Mouse (Mus musculus): ENCODE results near the gene Eapp. TPM values are rescaled to one million over a fixed set of nuclear protein-coding genes. Genes with fewer than 3 reads are reported as not detected.
"Not testable (repeated sequence)": the region's sequence is repeated elsewhere in the genome, so short reads cannot be mapped to it uniquely, and the experiment has no call there.

The Eapp gene
- polyA plus RNA-seq, 1 experiment from 2014 or later = 78.5 TPM

GRCm38 (mm10) chr12:54709691-54710493, 14.2 kb upstream of the Eapp start:
- H3K27ac ChIP-seq (replicated peaks); H3K9ac ChIP-seq (replicated peaks); H3K36me3 ChIP-seq; H3K4me1 ChIP-seq; H3K27me3 ChIP-seq; H3K9me3 ChIP-seq: not testable (repeated sequence)
- ATAC-seq (ENCODE audit: low FRiP score, low read depth) = peak; percentile 79
- 1% methylated on average over 12 of the region's 44 CpGs for WGBS
- H3K4me2 ChIP-seq (replicated peaks) = peak overlapping the region; percentile 37; the same call in 1 of the 2 replicates
- 0 out of 2 replicates have a peak overlapping the region, but pooled peaks have one; percentile 22 for H3K4me3 ChIP-seq

DNA sequence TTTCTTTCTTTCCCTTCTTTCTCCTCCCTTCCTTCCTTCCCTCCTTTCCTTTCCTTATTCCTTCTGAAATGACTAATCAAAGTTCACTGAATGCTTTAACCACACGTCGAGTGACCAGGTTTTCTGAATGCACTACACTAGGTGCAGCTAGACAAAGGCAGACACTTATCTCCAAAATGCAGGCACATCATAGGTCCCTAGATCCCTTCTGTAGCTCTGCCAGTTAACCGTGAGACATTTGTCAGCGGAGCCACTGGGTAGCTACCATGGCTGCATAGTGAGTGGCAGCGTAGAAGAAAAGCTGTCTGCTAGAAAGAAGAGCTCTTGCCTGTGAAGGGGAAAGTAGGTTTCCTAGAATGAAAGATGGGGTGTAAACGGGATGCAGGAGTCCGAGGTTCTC, 3.7 kb upstream of the Eapp start:
- H3K4me3 ChIP-seq = no peak overlapping the region
- H3K4me1 ChIP-seq = peaks cover 4% of the 10 kb centered on the region
- no peak overlapping the region for H3K9ac ChIP-seq (replicated peaks)
- no peak overlapping the region for H3K27ac ChIP-seq (replicated peaks)
- WGBS = 83% methylated on average over 7 of the region's 7 CpGs
- H3K27me3 ChIP-seq = no peaks in the 10 kb centered on the region; the same call in 1 of the 2 replicates
- no peaks in the 10 kb centered on the region for H3K9me3 ChIP-seq
- H3K36me3 ChIP-seq = no peaks in the 10 kb centered on the region
- no peak for ATAC-seq (ENCODE audit: low FRiP score, low read depth)
- no peak overlapping the region for H3K4me2 ChIP-seq (replicated peaks)

DNA sequence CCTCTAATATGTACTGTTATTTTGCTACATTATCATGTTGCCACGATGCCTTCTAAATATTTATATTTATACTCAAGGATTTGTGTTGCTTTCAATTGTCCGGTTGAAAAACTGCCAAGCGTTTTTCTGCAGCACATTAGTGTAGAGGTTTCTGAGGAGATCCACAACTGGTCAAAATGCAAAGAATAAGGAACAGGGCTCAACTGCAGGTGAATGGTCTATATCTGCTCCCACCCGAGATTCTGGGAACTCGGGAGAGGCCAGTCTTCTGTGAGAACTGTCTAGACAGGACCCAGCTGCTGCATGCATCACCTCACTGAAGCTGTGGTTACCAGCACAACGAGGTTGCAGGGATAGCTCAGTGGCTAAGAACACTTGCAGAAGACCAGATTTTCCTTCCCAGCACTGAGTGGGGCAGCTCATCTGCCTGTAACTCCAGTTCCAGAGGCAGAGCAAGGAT, 2.1 kb upstream of the Eapp start:
- Histone ChIP-seq H3K4me3 (no peak overlapping the region), H3K9me3 (no peaks in the 10 kb centered on the region), H3K27ac (replicated peaks) (peak overlapping the region; percentile 20; the same call in 1 of the 2 replicates), H3K36me3 (no peaks in the 10 kb centered on the region), H3K4me2 (replicated peaks) (no peak overlapping the region), H3K27me3 (no peaks in the 10 kb centered on the region; the same call in 1 of the 2 replicates), H3K9ac (replicated peaks) (no peak overlapping the region), H3K4me1 (peaks cover 4% of the 10 kb centered on the region)
- ATAC-seq (ENCODE audit: low FRiP score, low read depth) = no peak
- WGBS = 59% methylated on average over 6 of the region's 6 CpGs

GRCm38 (mm10) chr12:54697003-54697597, 1.4 kb upstream of the Eapp start:
- H3K4me3 ChIP-seq = no peak overlapping the region
- WGBS = 10% methylated on average over 7 of the region's 7 CpGs
- H3K4me2 ChIP-seq (replicated peaks) = no peak overlapping the region
- H3K36me3 ChIP-seq = peaks cover 7% of the 10 kb centered on the region; the same call in 1 of the 2 replicates
- 0 out of 2 replicates have a peak overlapping the region, but pooled peaks have one; percentile 20 for H3K27ac ChIP-seq (replicated peaks)
- H3K9ac ChIP-seq (replicated peaks) = no peak overlapping the region
- no peaks in the 10 kb centered on the region for H3K9me3 ChIP-seq
- peaks cover 4% of the 10 kb centered on the region for H3K4me1 ChIP-seq
- peak; percentile 17 for ATAC-seq (ENCODE audit: low FRiP score, low read depth)
- no peaks in the 10 kb centered on the region; the same call in 1 of the 2 replicates for H3K27me3 ChIP-seq

DNA sequence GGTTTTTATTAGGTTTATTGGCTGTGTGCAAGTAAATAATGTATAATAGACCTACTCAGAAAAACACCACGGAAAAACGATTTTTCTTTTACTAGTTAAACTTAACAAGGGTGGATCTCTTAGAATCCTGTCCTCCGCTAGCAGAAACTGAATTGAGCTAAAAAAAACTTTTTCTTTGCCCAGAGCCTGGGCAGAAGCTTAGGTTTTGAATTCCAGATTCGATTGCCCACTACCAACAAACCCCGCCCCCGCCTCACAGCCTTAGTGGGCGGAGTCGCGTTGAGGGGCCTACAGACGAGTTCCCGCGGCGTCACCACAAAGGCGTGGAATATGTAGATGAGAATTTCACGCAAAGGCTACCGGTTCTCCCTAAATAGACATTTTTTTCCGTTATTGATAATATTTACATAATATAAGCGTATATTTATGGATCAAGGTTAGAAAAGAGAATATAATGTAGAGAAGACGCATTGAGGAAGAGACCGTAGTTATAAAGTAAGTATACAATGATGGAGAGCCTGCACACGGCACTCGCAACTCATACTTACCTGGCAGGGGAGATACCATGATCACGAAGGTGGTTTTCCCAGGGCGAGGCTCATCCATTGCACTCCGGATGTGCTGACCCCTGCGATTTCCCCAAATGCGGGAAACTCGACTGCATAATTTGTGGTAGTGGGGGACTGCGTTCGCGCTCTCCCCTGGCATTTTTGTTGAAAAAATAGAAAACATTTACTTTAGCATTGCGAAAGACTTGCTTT, 725 bp upstream of the Eapp start:
- peak; percentile 86 for ATAC-seq (ENCODE audit: low FRiP score, low read depth)
- peak overlapping the region; percentile 62 for H3K4me2 ChIP-seq (replicated peaks)
- peak overlapping the region; percentile 86 for H3K9ac ChIP-seq (replicated peaks)
- H3K9me3 ChIP-seq = no peaks in the 10 kb centered on the region
- WGBS = under 1% methylated on average over 32 of the region's 32 CpGs
- H3K27ac ChIP-seq (replicated peaks) = peak overlapping the region; percentile 97
- peak overlapping the region; percentile 82 for H3K4me3 ChIP-seq
- peaks cover 9% of the 10 kb centered on the region; the same call in 1 of the 2 replicates for H3K36me3 ChIP-seq
- peaks cover 4% of the 10 kb centered on the region for H3K4me1 ChIP-seq
- H3K27me3 ChIP-seq = no peaks in the 10 kb centered on the region; the same call in 1 of the 2 replicates

- peaks cover 4% of the 10 kb centered on the region for H3K4me1 ChIP-seq
- H3K4me2 ChIP-seq (replicated peaks) = peak overlapping the region; percentile 62
- peak overlapping the region; percentile 97 for H3K27ac ChIP-seq (replicated peaks)
- peaks cover 19% of the 10 kb centered on the region for H3K36me3 ChIP-seq
- no peak for ATAC-seq (ENCODE audit: low FRiP score, low read depth)
- H3K27me3 ChIP-seq = no peaks in the 10 kb centered on the region; the same call in 1 of the 2 replicates
- no peaks in the 10 kb centered on the region for H3K9me3 ChIP-seq
- H3K4me3 ChIP-seq = peak overlapping the region; percentile 82
- WGBS = 42% methylated on average over 12 of the region's 12 CpGs
- peak overlapping the region; percentile 86 for H3K9ac ChIP-seq (replicated peaks)
These were observed 718 bp downstream of the Eapp start for GRCm38 (mm10) chr12:54694847-54695510.

DNA sequence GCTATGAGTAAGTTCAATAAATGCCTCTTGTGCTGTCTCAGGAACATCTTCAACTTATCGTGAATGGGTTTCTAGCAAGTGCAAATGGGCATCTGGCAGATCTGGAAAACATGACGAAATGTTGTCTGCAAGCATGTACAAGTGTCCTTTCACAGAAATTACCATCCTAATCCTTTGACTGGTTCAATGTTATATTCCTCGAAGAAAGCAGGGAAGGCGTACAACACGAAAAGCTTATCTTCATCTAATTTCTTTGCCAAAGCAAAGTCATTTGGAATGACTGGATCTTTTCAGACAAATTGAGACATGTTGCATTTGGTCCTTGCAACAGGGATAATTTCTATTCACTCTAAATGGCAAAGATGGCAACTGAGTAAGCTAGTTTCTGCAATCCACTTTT, 6.6 kb downstream of the Eapp start:
- WGBS = 97% methylated on average over 5 of the region's 5 CpGs
- no peak overlapping the region for H3K4me2 ChIP-seq (replicated peaks)
- no peak overlapping the region for H3K27ac ChIP-seq (replicated peaks)
- no peaks in the 10 kb centered on the region for H3K9me3 ChIP-seq
- no peak for ATAC-seq (ENCODE audit: low FRiP score, low read depth)
- no peak overlapping the region for H3K9ac ChIP-seq (replicated peaks)
- no peak overlapping the region for H3K4me3 ChIP-seq
- no peaks in the 10 kb centered on the region for H3K27me3 ChIP-seq
- peaks cover 67% of the 10 kb centered on the region for H3K36me3 ChIP-seq
- no peaks in the 10 kb centered on the region for H3K4me1 ChIP-seq

DNA sequence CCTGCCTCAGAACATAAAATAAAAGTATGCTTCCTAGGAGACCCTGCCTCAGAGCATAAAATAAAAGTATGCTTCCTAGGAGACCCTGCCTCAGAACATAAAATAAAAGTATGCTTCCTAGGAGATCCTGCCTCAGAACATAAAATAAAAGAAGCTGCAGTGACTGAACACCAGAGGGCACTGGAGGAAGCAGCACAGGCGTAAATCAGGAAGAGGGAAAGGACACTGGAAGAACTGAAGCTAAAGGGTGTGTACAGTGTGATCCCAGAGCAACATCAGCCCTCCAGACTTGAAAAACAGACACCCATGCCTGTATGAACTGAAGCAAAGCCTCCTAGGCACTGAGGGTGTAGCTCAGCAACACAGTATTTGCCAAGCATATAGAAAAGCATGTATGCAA, 12.5 kb downstream of the Eapp start:
- no peaks in the 10 kb centered on the region for H3K4me1 ChIP-seq
- peaks cover 39% of the 10 kb centered on the region for H3K36me3 ChIP-seq
- no peak overlapping the region for H3K27ac ChIP-seq (replicated peaks)
- 21% methylated on average over 1 of the region's 1 CpGs for WGBS
- no peak overlapping the region for H3K9ac ChIP-seq (replicated peaks)
- H3K27me3 ChIP-seq = no peaks in the 10 kb centered on the region
- no peak for ATAC-seq (ENCODE audit: low FRiP score, low read depth)
- no peaks in the 10 kb centered on the region for H3K9me3 ChIP-seq
- no peak overlapping the region for H3K4me2 ChIP-seq (replicated peaks)
- no peak overlapping the region for H3K4me3 ChIP-seq

GRCm38 (mm10) chr12:54676709-54677108, 19.0 kb downstream of the Eapp start:
- 98% methylated on average over 9 of the region's 9 CpGs for WGBS
- Histone ChIP-seq H3K36me3 (peaks cover 61% of the 10 kb centered on the region), H3K4me3 (no peak overlapping the region), H3K27me3 (no peaks in the 10 kb centered on the region), H3K4me2 (replicated peaks) (no peak overlapping the region), H3K9me3 (no peaks in the 10 kb centered on the region), H3K9ac (replicated peaks) (no peak overlapping the region), H3K27ac (replicated peaks) (no peak overlapping the region), H3K4me1 (no peaks in the 10 kb centered on the region)
- ATAC-seq (ENCODE audit: low FRiP score, low read depth) = no peak

GRCm38 (mm10) chr12:54675396-54675795, 20.3 kb downstream of the Eapp start:
- no peaks in the 10 kb centered on the region for H3K9me3 ChIP-seq
- H3K27ac ChIP-seq (replicated peaks) = no peak overlapping the region
- peaks cover 65% of the 10 kb centered on the region for H3K36me3 ChIP-seq
- no peak overlapping the region for H3K4me2 ChIP-seq (replicated peaks)
- no peak overlapping the region for H3K9ac ChIP-seq (replicated peaks)
- WGBS = 94% methylated on average over 4 of the region's 4 CpGs
- no peak overlapping the region for H3K4me3 ChIP-seq
- no peaks in the 10 kb centered on the region for H3K27me3 ChIP-seq
- H3K4me1 ChIP-seq = no peaks in the 10 kb centered on the region
- ATAC-seq (ENCODE audit: low FRiP score, low read depth) = no peak

DNA sequence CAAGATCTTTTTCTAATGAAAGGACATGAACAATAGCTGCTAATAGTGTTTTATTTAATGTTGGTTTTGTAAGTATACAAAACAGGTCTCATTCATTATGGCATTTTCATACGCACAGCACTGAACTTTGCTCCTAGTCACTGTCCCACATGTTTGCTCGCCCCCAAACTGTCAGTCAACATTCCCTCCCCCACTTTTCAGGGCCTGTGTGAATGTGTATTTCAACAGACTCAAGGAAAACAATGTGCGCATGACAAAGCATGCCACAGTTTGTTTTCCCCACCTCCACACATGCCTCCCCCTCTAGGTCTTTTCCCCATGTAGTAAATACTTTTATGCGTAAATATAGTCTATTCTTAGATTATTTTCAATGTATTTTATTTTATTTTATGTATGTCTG, 24.4 kb downstream of the Eapp start:
- Histone ChIP-seq H3K27me3 (no peaks in the 10 kb centered on the region), H3K9ac (replicated peaks) (no peak overlapping the region), H3K4me3 (no peak overlapping the region), H3K4me2 (replicated peaks) (no peak overlapping the region), H3K4me1 (no peaks in the 10 kb centered on the region), H3K9me3 (no peaks in the 10 kb centered on the region), H3K27ac (replicated peaks) (no peak overlapping the region), H3K36me3 (peaks cover 45% of the 10 kb centered on the region)
- no peak for ATAC-seq (ENCODE audit: low FRiP score, low read depth)
- WGBS = 94% methylated on average over 4 of the region's 4 CpGs
